Mouse (Mus musculus) heart, postnatal 14 days (tissue): ENCODE results near the gene Zfp456. TPM values are rescaled to one million over a fixed set of nuclear protein-coding genes. Genes with fewer than 3 reads are reported as not detected.

Experiments
- total RNA-seq, 2 experiments: library from RNA; stranded (reverse); gene quantifications; 2 replicates each; pipeline ENCODE4 v1.2.3; 2021

The Zfp456 gene
- total RNA-seq, 2 experiments from 2014 or later, result 0.81 to 1.0 TPM

Other genes with a start within 250 kb of the Zfp456 start
- gene Rsl1, start 202.6 kb downstream of the Zfp456 start, total RNA-seq, result 1 to 10 TPM; 2.9 to 4.0 TPM
- 1 to 10 TPM in 1 of 2 experiments, under 1 TPM in 1; 0.95 to 1.0 TPM for gene Zfp455, start 181.3 kb downstream of the Zfp456 start, total RNA-seq
- gene Zfp458, start 97.3 kb downstream of the Zfp456 start, total RNA-seq, result 1 to 10 TPM; 2.5 to 2.7 TPM
- 1 to 10 TPM; 2.9 to 4.5 TPM for gene Zfp457, start 69.3 kb downstream of the Zfp456 start, total RNA-seq
- gene Zfp595, start 43.2 kb downstream of the Zfp456 start, total RNA-seq, result 1 to 10 TPM; 2.4 to 3.0 TPM
- under 1 TPM; 0.67 to 0.93 TPM for gene Gm28044, start 15.3 kb downstream of the Zfp456 start, total RNA-seq
- gene Zfp953, start 15.2 kb downstream of the Zfp456 start, total RNA-seq, result 1 to 10 TPM; 1.3 to 1.5 TPM
- 1 to 10 TPM in 1 of 2 experiments, under 1 TPM in 1; 0.69 to 1.8 TPM for gene Gm28041, start 77 bp downstream of the Zfp456 start, total RNA-seq
- gene Zfp429, start 24.0 kb upstream of the Zfp456 start, total RNA-seq, result 1 to 10 TPM; 1.6 to 1.8 TPM
- under 1 TPM in 1 of 2 experiments, not detected in 1; 0.29 TPM for gene Zfp459, start 45.6 kb upstream of the Zfp456 start, total RNA-seq
- gene Zfp874a, start 75.8 kb upstream of the Zfp456 start, total RNA-seq, result 1 to 10 TPM; 6.1 TPM
- gene Zfp874b, start 108.4 kb upstream of the Zfp456 start, total RNA-seq, result 10 to 100 TPM; 13.6 to 14.4 TPM
- 1 to 10 TPM; 4.4 to 5.1 TPM for gene Zfp58, start 124.7 kb upstream of the Zfp456 start, total RNA-seq
- under 1 TPM in 1 of 2 experiments, not detected in 1; 0.45 TPM for gene Gm26965, start 150.3 kb upstream of the Zfp456 start, total RNA-seq
- gene Zfp87, start 150.4 kb upstream of the Zfp456 start, total RNA-seq, result 10 to 100 TPM; 10.9 to 11.0 TPM
- 1 to 10 TPM; 3.9 to 4.8 TPM for gene Zfp748, start 178.0 kb upstream of the Zfp456 start, total RNA-seq
- 1 to 10 TPM; 4.3 TPM for gene Zfp729b, start 233.9 kb upstream of the Zfp456 start, total RNA-seq